Mouse (Mus musculus): ENCODE measurements at regions not wholly inside any gene's neighbourhood (a gene's known extent, or its start where the extent isn't known, plus 50 kb on each side); places are given as distances from the start of the nearest gene placed in this dataset.

- peak overlapping the region; percentile 26 for H3K4me3 ChIP-seq
- 7% methylated on average over 21 of the region's 21 CpGs for WGBS
- H3K36me3 ChIP-seq, result no peaks in the 10 kb centered on the region
- no peak overlapping the region for H3K9ac ChIP-seq (replicated peaks)
- H3K9me3 ChIP-seq, result no peaks in the 10 kb centered on the region
- peak overlapping the region; percentile 45 for H3K4me2 ChIP-seq (replicated peaks)
- peak; percentile 80 for ATAC-seq (replicated peaks)
- peaks cover 5% of the 10 kb centered on the region; the same call in 1 of the 2 replicates for H3K4me1 ChIP-seq
- no peak overlapping the region for H3K27ac ChIP-seq (replicated peaks)
- no peaks in the 10 kb centered on the region for H3K27me3 ChIP-seq
Measured at GRCm38 (mm10) chr9:113441770-113442411, 266.2 kb downstream of the Pdcd6ip start.

- no peak overlapping the region for H3K9ac ChIP-seq (replicated peaks)
- H3K4me1 ChIP-seq, result peaks cover 5% of the 10 kb centered on the region; the same call in 1 of the 2 replicates
- no peak overlapping the region; the same call in 1 of the 2 replicates for H3K27ac ChIP-seq (replicated peaks)
- WGBS, result 49% methylated on average over 7 of the region's 7 CpGs
- H3K4me2 ChIP-seq (replicated peaks), result no peak overlapping the region
- H3K4me3 ChIP-seq, result no peak overlapping the region
- no peaks in the 10 kb centered on the region for H3K27me3 ChIP-seq
- ATAC-seq (replicated peaks), result no peak
- H3K9me3 ChIP-seq, result no peaks in the 10 kb centered on the region
- no peaks in the 10 kb centered on the region for H3K36me3 ChIP-seq
Measured at GRCm38 (mm10) chr9:113438394-113438793, 269.7 kb downstream of the Pdcd6ip start.

- Histone ChIP-seq H3K36me3 (no peaks in the 10 kb centered on the region), H3K4me3 (no peak overlapping the region), H3K9me3 (no peaks in the 10 kb centered on the region), H3K27me3 (no peaks in the 10 kb centered on the region), H3K9ac (replicated peaks) (no peak overlapping the region), H3K27ac (replicated peaks) (no peak overlapping the region), H3K4me1 (no peaks in the 10 kb centered on the region), H3K4me2 (replicated peaks) (no peak overlapping the region)
- no peak for ATAC-seq (replicated peaks)
Measured at GRCm38 (mm10) chr9:113435921-113436320, 272.1 kb downstream of the Pdcd6ip start.

GRCm38 (mm10) chr9:113433424-113433823 lies 274.6 kb downstream of the Pdcd6ip start:
- no peak for ATAC-seq (replicated peaks)
- Histone ChIP-seq H3K4me2 (replicated peaks) (no peak overlapping the region), H3K27ac (replicated peaks) (peak overlapping the region; percentile 60; the same call in 1 of the 2 replicates), H3K36me3 (no peaks in the 10 kb centered on the region), H3K9me3 (no peaks in the 10 kb centered on the region), H3K4me1 (no peaks in the 10 kb centered on the region), H3K4me3 (no peak overlapping the region), H3K27me3 (no peaks in the 10 kb centered on the region), H3K9ac (replicated peaks) (no peak overlapping the region)
- 89% methylated on average over 4 of the region's 4 CpGs for WGBS

- ATAC-seq (replicated peaks), result no peak
- Histone ChIP-seq H3K36me3 (no peaks in the 10 kb centered on the region), H3K27me3 (no peaks in the 10 kb centered on the region), H3K4me3 (no peak overlapping the region), H3K9me3 (no peaks in the 10 kb centered on the region), H3K4me1 (no peaks in the 10 kb centered on the region), H3K4me2 (replicated peaks) (no peak overlapping the region), H3K27ac (replicated peaks) (peak overlapping the region; percentile 60), H3K9ac (replicated peaks) (no peak overlapping the region)
- WGBS, result 77% methylated on average over 9 of the region's 9 CpGs
Measured at GRCm38 (mm10) chr9:113432601-113433179, 275.4 kb downstream of the Pdcd6ip start.

GRCm38 (mm10) chr9:113430411-113430810 lies 277.6 kb downstream of the Pdcd6ip start:
- Histone ChIP-seq H3K9ac (replicated peaks) (no peak overlapping the region), H3K27ac (replicated peaks) (no peak overlapping the region), H3K36me3 (no peaks in the 10 kb centered on the region), H3K27me3 (no peaks in the 10 kb centered on the region), H3K4me1 (no peaks in the 10 kb centered on the region), H3K4me3 (no peak overlapping the region), H3K4me2 (replicated peaks) (no peak overlapping the region), H3K9me3 (no peaks in the 10 kb centered on the region)
- no peak for ATAC-seq (replicated peaks)
- WGBS, result 85% methylated on average over 4 of the region's 4 CpGs

GRCm38 (mm10) chr9:113427281-113427680 lies 280.8 kb downstream of the Pdcd6ip start:
- no peak for ATAC-seq (replicated peaks)
- no peaks in the 10 kb centered on the region for H3K36me3 ChIP-seq
- WGBS, result 81% methylated on average over 4 of the region's 4 CpGs
- H3K27me3 ChIP-seq, result no peaks in the 10 kb centered on the region
- H3K27ac ChIP-seq (replicated peaks), result no peak overlapping the region
- H3K9ac ChIP-seq (replicated peaks), result no peak overlapping the region
- no peak overlapping the region for H3K4me2 ChIP-seq (replicated peaks)
- H3K4me1 ChIP-seq, result no peaks in the 10 kb centered on the region
- H3K9me3 ChIP-seq, result no peaks in the 10 kb centered on the region
- H3K4me3 ChIP-seq, result no peak overlapping the region

- H3K9me3 ChIP-seq, result no peaks in the 10 kb centered on the region
- no peak for ATAC-seq (replicated peaks)
- 96% methylated on average over 15 of the region's 15 CpGs for WGBS
- H3K27me3 ChIP-seq, result no peaks in the 10 kb centered on the region
- no peaks in the 10 kb centered on the region for H3K4me1 ChIP-seq
- H3K4me3 ChIP-seq, result no peak overlapping the region
- no peak overlapping the region for H3K27ac ChIP-seq (replicated peaks)
- H3K9ac ChIP-seq (replicated peaks), result no peak overlapping the region
- H3K36me3 ChIP-seq, result no peaks in the 10 kb centered on the region
- H3K4me2 ChIP-seq (replicated peaks), result no peak overlapping the region
Measured at GRCm38 (mm10) chr9:113426324-113426723, 281.7 kb downstream of the Pdcd6ip start.

- H3K9ac ChIP-seq (replicated peaks), result no peak overlapping the region
- H3K27me3 ChIP-seq, result no peaks in the 10 kb centered on the region
- H3K9me3 ChIP-seq, result no peaks in the 10 kb centered on the region
- ATAC-seq (replicated peaks), result no peak
- H3K4me1 ChIP-seq, result no peaks in the 10 kb centered on the region
- H3K36me3 ChIP-seq, result no peaks in the 10 kb centered on the region
- no peak overlapping the region for H3K27ac ChIP-seq (replicated peaks)
- H3K4me2 ChIP-seq (replicated peaks), result no peak overlapping the region
- no peak overlapping the region for H3K4me3 ChIP-seq
Measured at GRCm38 (mm10) chr9:113421645-113422044, 286.4 kb downstream of the Pdcd6ip start.

GRCm38 (mm10) chr9:113421121-113421520 lies 286.9 kb downstream of the Pdcd6ip start:
- Histone ChIP-seq H3K4me2 (replicated peaks) (no peak overlapping the region), H3K9ac (replicated peaks) (no peak overlapping the region)
- 95% methylated on average over 7 of the region's 7 CpGs for WGBS

GRCm38 (mm10) chr9:113419801-113420200 lies 288.3 kb downstream of the Pdcd6ip start:
- Histone ChIP-seq H3K4me3 (no peak overlapping the region), H3K9ac (replicated peaks) (no peak overlapping the region), H3K36me3 (no peaks in the 10 kb centered on the region), H3K9me3 (no peaks in the 10 kb centered on the region), H3K27me3 (no peaks in the 10 kb centered on the region), H3K27ac (replicated peaks) (no peak overlapping the region), H3K4me1 (peaks cover 9% of the 10 kb centered on the region), H3K4me2 (replicated peaks) (no peak overlapping the region)
- WGBS, result 83% methylated on average over 1 of the region's 1 CpGs
- no peak for ATAC-seq (replicated peaks)

More at GRCm38 (mm10) chr9:113421121-113421520, 286.9 kb downstream of the Pdcd6ip start:
- Histone ChIP-seq H3K36me3 (no peaks in the 10 kb centered on the region), H3K9me3 (no peaks in the 10 kb centered on the region), H3K4me1 (0 out of 2 replicates have a peak, but pooled peaks cover under 1% of the 10 kb centered on the region), H3K27ac (replicated peaks) (no peak overlapping the region), H3K4me3 (no peak overlapping the region), H3K27me3 (no peaks in the 10 kb centered on the region)
- no peak for ATAC-seq (replicated peaks)

GRCm38 (mm10) chr9:113417106-113417505 lies 291.0 kb downstream of the Pdcd6ip start:
- Histone ChIP-seq H3K27ac (replicated peaks) (no peak overlapping the region), H3K4me2 (replicated peaks) (no peak overlapping the region), H3K27me3 (no peaks in the 10 kb centered on the region), H3K4me1 (peaks cover 9% of the 10 kb centered on the region), H3K9me3 (no peaks in the 10 kb centered on the region), H3K4me3 (no peak overlapping the region), H3K36me3 (no peaks in the 10 kb centered on the region), H3K9ac (replicated peaks) (no peak overlapping the region)
- no peak for ATAC-seq (replicated peaks)
- WGBS, result 95% methylated on average over 3 of the region's 3 CpGs

GRCm38 (mm10) chr9:113415511-113415931 lies 292.5 kb downstream of the Pdcd6ip start:
- H3K4me3 ChIP-seq, result no peak overlapping the region
- H3K9ac ChIP-seq (replicated peaks), result no peak overlapping the region
- peak; percentile 53 for ATAC-seq (replicated peaks)
- WGBS, result 20% methylated on average over 5 of the region's 5 CpGs
- H3K36me3 ChIP-seq, result no peaks in the 10 kb centered on the region
- 0 out of 2 replicates have a peak overlapping the region, but pooled peaks have one; percentile 11 for H3K27ac ChIP-seq (replicated peaks)
- no peaks in the 10 kb centered on the region for H3K9me3 ChIP-seq
- H3K4me2 ChIP-seq (replicated peaks), result no peak overlapping the region
- no peaks in the 10 kb centered on the region for H3K27me3 ChIP-seq
- H3K4me1 ChIP-seq, result peaks cover 9% of the 10 kb centered on the region

Data from forebrain, embryonic 15.5 days (tissue).